Mouse (Mus musculus): ENCODE results near the gene Mybbp1a.
"Not testable (repeated sequence)": the region's sequence is repeated elsewhere in the genome, so short reads cannot be mapped to it uniquely, and the experiment has no call there.

Gene Mybbp1a

GRCm38 (mm10) chr11:72440597-72440964 is 574 bp upstream of the Mybbp1a start:
- not testable (repeated sequence) for DNase-seq (ENCODE audit: extremely low read depth, low read depth)

- no peak for DNase-seq (ENCODE audit: extremely low read depth, low read depth)
Observed at GRCm38 (mm10) chr11:72446311-72447105, 5.4 kb downstream of the Mybbp1a start.

- DNase-seq (ENCODE audit: extremely low read depth, low read depth) = no peak
Observed at GRCm38 (mm10) chr11:72447475-72447874, 6.3 kb downstream of the Mybbp1a start.

GRCm38 (mm10) chr11:72452140-72452665 is 11.0 kb downstream of the Mybbp1a start:
- DNase-seq (ENCODE audit: extremely low read depth, low read depth) = no peak

GRCm38 (mm10) chr11:72453105-72453953 is 12.2 kb downstream of the Mybbp1a start:
- no peak for DNase-seq (ENCODE audit: extremely low read depth, low read depth)

GRCm38 (mm10) chr11:72455694-72456093 is 14.5 kb downstream of the Mybbp1a start:
- no peak for DNase-seq (ENCODE audit: extremely low read depth, low read depth)

- no peak for DNase-seq (ENCODE audit: extremely low read depth, low read depth)
Observed at GRCm38 (mm10) chr11:72457995-72458496, 16.9 kb downstream of the Mybbp1a start.

- DNase-seq (ENCODE audit: extremely low read depth, low read depth) = no peak
Observed at GRCm38 (mm10) chr11:72458502-72458901, 17.3 kb downstream of the Mybbp1a start.

GRCm38 (mm10) chr11:72461500-72461981 is 20.4 kb downstream of the Mybbp1a start:
- no peak for DNase-seq (ENCODE audit: extremely low read depth, low read depth)

GRCm38 (mm10) chr11:72464821-72465220 is 23.7 kb downstream of the Mybbp1a start:
- no peak for DNase-seq (ENCODE audit: extremely low read depth, low read depth)

GRCm38 (mm10) chr11:72465978-72466693 is 25.0 kb downstream of the Mybbp1a start:
- no peak for DNase-seq (ENCODE audit: extremely low read depth, low read depth)

GRCm38 (mm10) chr11:72466694-72467507 is 25.7 kb downstream of the Mybbp1a start:
- peak; percentile 88 for DNase-seq (ENCODE audit: extremely low read depth, low read depth)

GRCm38 (mm10) chr11:72468525-72468924 is 27.4 kb downstream of the Mybbp1a start:
- DNase-seq (ENCODE audit: extremely low read depth, low read depth) = no peak

GRCm38 (mm10) chr11:72469217-72469616 is 28.1 kb downstream of the Mybbp1a start:
- no peak for DNase-seq (ENCODE audit: extremely low read depth, low read depth)

GRCm38 (mm10) chr11:72470004-72470403 is 28.8 kb downstream of the Mybbp1a start:
- no peak for DNase-seq (ENCODE audit: extremely low read depth, low read depth)

GRCm38 (mm10) chr11:72471381-72471780 is 30.2 kb downstream of the Mybbp1a start:
- DNase-seq (ENCODE audit: extremely low read depth, low read depth) = no peak

- no peak for DNase-seq (ENCODE audit: extremely low read depth, low read depth)
Observed at GRCm38 (mm10) chr11:72473540-72473939, 32.4 kb downstream of the Mybbp1a start.

- no peak for DNase-seq (ENCODE audit: extremely low read depth, low read depth)
Observed at GRCm38 (mm10) chr11:72474926-72475325, 33.8 kb downstream of the Mybbp1a start.

GRCm38 (mm10) chr11:72475408-72475807 is 34.3 kb downstream of the Mybbp1a start:
- peak; percentile 94 for DNase-seq (ENCODE audit: extremely low read depth, low read depth)

- no peak for DNase-seq (ENCODE audit: extremely low read depth, low read depth)
Observed at GRCm38 (mm10) chr11:72476074-72476625, 35.0 kb downstream of the Mybbp1a start.
